In genomic region chrX:13851285-13851684, GRCm38 (mm10) we compare ENCODE assay signal across 9 mouse cellular contexts. TPM values are rescaled to one million over a fixed set of nuclear protein-coding genes. Genes with fewer than 3 reads are reported as not detected.
DNase-seq lines count a peak whose midpoint lies in the region; ATAC-seq and TF ChIP-seq lines count a peak whose summit lies in the region.
"Had no signal": no experiment of that assay in that cellular context is flagged by ENCODE, and none has a peak within 500 bp of the region (broad histone marks: within the 10 kb centered on the region; RNA-seq: fewer than 3 reads in every experiment).

TSS of gene Cask (minus strand) at chrX:13851367.

- intact Hi-C loops in left cerebral cortex, postnatal 4 days (cut with DNase I), result no loop called here

- no peaks in the 10 kb centered on the region for H3K9me3 ChIP-seq in kidney, embryonic 15.5 days (replicated peaks)
- no peaks in the 10 kb centered on the region for H3K9me3 ChIP-seq in midbrain, embryonic 16.5 days (replicated peaks; ENCODE audit: control insufficient read depth, low read length, poor library complexity, severe bottlenecking)

- no peaks in the 10 kb centered on the region for H3K4me1 ChIP-seq in kidney, embryonic 15.5 days
- peaks cover 2% of the 10 kb centered on the region; the same call in 1 of the 2 replicates for H3K4me1 ChIP-seq in bone marrow macrophage, adult 2 months (ENCODE audit: control insufficient read depth, insufficient read depth, low read length)
- H3K4me1 ChIP-seq in midbrain, embryonic 16.5 days (ENCODE audit: control insufficient read depth, insufficient read depth, low read length), result no peaks in the 10 kb centered on the region

- DNase-seq in kidney, adult 9 months, result no peak
- peak; percentile 41 to 48 for DNase-seq in heart, adult 9 months (ENCODE audit: low spot score in 2 of 2)
- DNase-seq in left cerebral cortex, postnatal 4 days, result no peak
- no peak for DNase-seq in cerebellum, adult 18-20 months

- ATAC-seq in kidney, embryonic 15.5 days (replicated peaks; ENCODE audit: low FRiP score), result no peak
- ATAC-seq in midbrain, embryonic 16.5 days, result no peak
- no peak for ATAC-seq in cerebellum, adult (ENCODE audit: insufficient number of reproducible peaks, low FRiP score, low TSS enrichment)

- no peak within 1 kb of the TSS for H3K27ac ChIP-seq in kidney, embryonic 15.5 days
- peak within 1 kb of the TSS; percentile 55 for H3K27ac ChIP-seq in bone marrow macrophage, adult 2 months (ENCODE audit: insufficient read depth, low read depth, low read length)
- no peak within 1 kb of the TSS for H3K27ac ChIP-seq in midbrain, embryonic 16.5 days (ENCODE audit: low read length)
- H3K27ac ChIP-seq: liver, embryonic 14.5 days had no signal

- no peaks in the 10 kb centered on the region for H3K36me3 ChIP-seq in kidney, embryonic 15.5 days
- H3K36me3 ChIP-seq in midbrain, embryonic 16.5 days (ENCODE audit: control insufficient read depth, insufficient read depth, low read length), result no peaks in the 10 kb centered on the region

- no peak within 1 kb of the TSS for H3K4me2 ChIP-seq in kidney, embryonic 15.5 days
- H3K4me2 ChIP-seq in midbrain, embryonic 16.5 days (ENCODE audit: low read length), result no peak within 1 kb of the TSS

- TF ChIP-seq CTCF in bone marrow macrophage, adult 2 months (IDR thresholded peaks at IDR 0.05; ENCODE audit: low read depth, low read length), result no peak

- TF ChIP-seq POLR2A in bone marrow macrophage, adult 2 months (IDR thresholded peaks at IDR 0.05; ENCODE audit: borderline replicate concordance, low read depth, low read length), result no peak

- H3K4me3 ChIP-seq in kidney, embryonic 15.5 days (replicated peaks), result no peak within 1 kb of the TSS
- H3K4me3 ChIP-seq in bone marrow macrophage, adult 2 months (ENCODE audit: insufficient read depth, low read length), result no peak within 1 kb of the TSS
- no peak within 1 kb of the TSS for H3K4me3 ChIP-seq in midbrain, embryonic 16.5 days (ENCODE audit: low read depth, low read length)

- H3K9ac ChIP-seq in kidney, embryonic 15.5 days, result no peak within 1 kb of the TSS
- no peak within 1 kb of the TSS for H3K9ac ChIP-seq in midbrain, embryonic 16.5 days (ENCODE audit: low read depth, low read length)
- H3K9ac ChIP-seq: liver, embryonic 14.5 days had no signal

- H3K27me3 ChIP-seq in kidney, embryonic 15.5 days, result no peaks in the 10 kb centered on the region
- H3K27me3 ChIP-seq in midbrain, embryonic 16.5 days (ENCODE audit: control insufficient read depth, insufficient read depth, low read depth, low read length), result no peaks in the 10 kb centered on the region

- 51% methylated on average over 4 of the region's 4 CpGs for WGBS in kidney, embryonic 15.5 days
- 54% methylated on average over 4 of the region's 4 CpGs for WGBS in midbrain, embryonic 16.5 days

RNA-seq across cellular contexts. Expression of gene Cask, which starts in this region (rescaled TPM):
- polyA plus RNA-seq in kidney, embryonic 15.5 days (2015; fragmentation: Nextera tagmentation; extraction: Ambion mirVana), result 15.6 and 17.4 TPM in 2 replicates
- 19.8 and 24.9 TPM in 2 replicates for polyA plus RNA-seq in bone marrow macrophage, adult 2 months (2012; ENCODE audit: insufficient read depth, insufficient read length, missing spikeins)
- 100 to 1,000 TPM; 190 to 191 TPM for total RNA-seq in left cerebral cortex, postnatal 4 days (2021)
- 70.0 and 74.3 TPM in 2 replicates for polyA plus RNA-seq in midbrain, embryonic 16.5 days (2015; fragmentation: Nextera tagmentation; extraction: Ambion mirVana)

Comparison
In these comparisons a context has a peak if more than half of its experiments do, and no peak if none do; other contexts are left out.
1. DNase-seq: peak in heart, adult 9 months (2 of 2); none in kidney, adult 9 months (single experiment), left cerebral cortex, postnatal 4 days (single experiment) and cerebellum, adult 18-20 months (0 of 2).